Mouse (Mus musculus) midbrain, embryonic 12.5 days (tissue): ENCODE measurements at regions not wholly inside any gene's neighbourhood (a gene's known extent, or its start where the extent isn't known, plus 50 kb on each side); places are given as distances from the start of the nearest gene placed in this dataset.
A peak's percentile ranks its signal among the peaks of the same experiment; 100 is the strongest.

ENCODE experiments used
- ATAC-seq: fragments of 200-750 bp; cut with Nextera tagmentation; 2 replicates; pipeline ENCODE4 v1.8.0; 2017; ENCODE audit warnings: low read depth, moderate TSS enrichment, moderate library complexity; ENCODE audit not compliant: low FRiP score
- H3K27ac ChIP-seq: fragments of 300-500 bp; sonication (generic); replicated peaks from 2 replicates; pipeline ENCODE4 v1.5.1; 2016; ENCODE audit warnings: mild to moderate bottlenecking
- H3K27me3 ChIP-seq: fragments of 300-500 bp; sonication (generic); 2 replicates; pipeline ENCODE4 v1.6.1; 2016; ENCODE audit warnings: mild to moderate bottlenecking
- H3K36me3 ChIP-seq: fragments of 300-500 bp; sonication (generic); 2 replicates; pipeline ENCODE4 v1.6.1; 2016
- H3K4me1 ChIP-seq: fragments of 300-500 bp; sonication (generic); 2 replicates; pipeline ENCODE4 v1.6.1; 2016
- H3K4me2 ChIP-seq: fragments of 300-500 bp; sonication (generic); replicated peaks from 2 replicates; pipeline ENCODE4 v1.6.1; 2016; ENCODE audit warnings: mild to moderate bottlenecking, moderate library complexity
- H3K4me3 ChIP-seq: fragments of 300-500 bp; sonication (generic); 2 replicates; pipeline ENCODE4 v1.5.1; 2016; ENCODE audit warnings: mild to moderate bottlenecking
- H3K9ac ChIP-seq: fragments of 300-500 bp; sonication (generic); replicated peaks from 2 replicates; pipeline ENCODE4 v1.6.1; 2016; ENCODE audit warnings: mild to moderate bottlenecking, moderate library complexity
- H3K9me3 ChIP-seq: fragments of 300-500 bp; sonication (generic); 2 replicates; pipeline ENCODE4 v1.6.1; 2016; ENCODE audit warnings: mild to moderate bottlenecking
- WGBS: fragments of 180-500 bp; shearing (Covaris S2); methylation state at CpG from one replicate; pipeline ENCODE4 v1.1.7; 2016; 5-methylcytosine and 5-hydroxymethylcytosine counted together

DNA sequence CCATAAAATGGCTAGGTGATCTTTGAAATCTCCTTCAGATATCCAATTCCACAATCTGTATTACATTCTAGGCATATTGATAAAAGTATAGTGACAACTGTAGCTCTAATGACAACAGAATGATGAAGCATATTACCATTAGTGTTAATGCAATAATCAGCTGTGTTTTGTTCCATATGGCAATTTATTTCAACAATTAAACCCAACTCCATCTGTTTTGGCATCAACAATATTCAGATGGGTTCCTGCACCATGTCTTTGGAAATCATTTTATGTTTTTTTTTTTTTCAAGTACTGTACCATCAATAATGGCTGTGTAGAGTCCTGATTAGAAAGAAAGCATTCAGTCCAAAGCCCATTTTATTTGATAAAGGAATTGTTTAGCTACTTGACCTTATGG is 498.5 kb upstream of the Tmpo start:
- H3K36me3 ChIP-seq = no peaks in the 10 kb centered on the region
- H3K27ac ChIP-seq = no peak overlapping the region
- peaks cover 3% of the 10 kb centered on the region; the same call in 1 of the 2 replicates for H3K4me1 ChIP-seq
- no peak overlapping the region for H3K4me3 ChIP-seq
- ATAC-seq = no peak
- H3K9ac ChIP-seq = no peak overlapping the region
- no peak overlapping the region for H3K4me2 ChIP-seq
- H3K27me3 ChIP-seq = no peaks in the 10 kb centered on the region
- H3K9me3 ChIP-seq = no peaks in the 10 kb centered on the region

- H3K4me2 ChIP-seq = no peak overlapping the region
- no peaks in the 10 kb centered on the region for H3K27me3 ChIP-seq
- no peak overlapping the region for H3K9ac ChIP-seq
- no peak overlapping the region for H3K27ac ChIP-seq
- no peaks in the 10 kb centered on the region for H3K36me3 ChIP-seq
- no peaks in the 10 kb centered on the region for H3K4me1 ChIP-seq
- H3K9me3 ChIP-seq = no peaks in the 10 kb centered on the region
- H3K4me3 ChIP-seq = no peak overlapping the region
- no peak for ATAC-seq
Measured at GRCm38 (mm10) chr10:91637911-91638310, 456.8 kb upstream of the Tmpo start.

GRCm38 (mm10) chr10:91628672-91629071 is 447.6 kb upstream of the Tmpo start:
- ATAC-seq = no peak

GRCm38 (mm10) chr10:91622281-91622680 is 441.2 kb upstream of the Tmpo start:
- Histone ChIP-seq H3K36me3 (no peaks in the 10 kb centered on the region), H3K9ac (no peak overlapping the region), H3K9me3 (no peaks in the 10 kb centered on the region), H3K4me1 (peaks cover under 1% of the 10 kb centered on the region), H3K27ac (no peak overlapping the region), H3K4me3 (no peak overlapping the region), H3K27me3 (no peaks in the 10 kb centered on the region), H3K4me2 (no peak overlapping the region)
- WGBS = 85% methylated on average over 2 of the region's 2 CpGs
- no peak for ATAC-seq

More at GRCm38 (mm10) chr10:91628672-91629071, 447.6 kb upstream of the Tmpo start:
- H3K4me1 ChIP-seq = peaks cover 9% of the 10 kb centered on the region; the same call in 1 of the 2 replicates
- H3K9ac ChIP-seq = no peak overlapping the region
- WGBS = 25% methylated on average over 6 of the region's 6 CpGs
- no peak overlapping the region for H3K27ac ChIP-seq
- H3K9me3 ChIP-seq = no peaks in the 10 kb centered on the region
- H3K36me3 ChIP-seq = no peaks in the 10 kb centered on the region
- H3K4me3 ChIP-seq = no peak overlapping the region
- no peak overlapping the region for H3K4me2 ChIP-seq
- H3K27me3 ChIP-seq = no peaks in the 10 kb centered on the region

DNA sequence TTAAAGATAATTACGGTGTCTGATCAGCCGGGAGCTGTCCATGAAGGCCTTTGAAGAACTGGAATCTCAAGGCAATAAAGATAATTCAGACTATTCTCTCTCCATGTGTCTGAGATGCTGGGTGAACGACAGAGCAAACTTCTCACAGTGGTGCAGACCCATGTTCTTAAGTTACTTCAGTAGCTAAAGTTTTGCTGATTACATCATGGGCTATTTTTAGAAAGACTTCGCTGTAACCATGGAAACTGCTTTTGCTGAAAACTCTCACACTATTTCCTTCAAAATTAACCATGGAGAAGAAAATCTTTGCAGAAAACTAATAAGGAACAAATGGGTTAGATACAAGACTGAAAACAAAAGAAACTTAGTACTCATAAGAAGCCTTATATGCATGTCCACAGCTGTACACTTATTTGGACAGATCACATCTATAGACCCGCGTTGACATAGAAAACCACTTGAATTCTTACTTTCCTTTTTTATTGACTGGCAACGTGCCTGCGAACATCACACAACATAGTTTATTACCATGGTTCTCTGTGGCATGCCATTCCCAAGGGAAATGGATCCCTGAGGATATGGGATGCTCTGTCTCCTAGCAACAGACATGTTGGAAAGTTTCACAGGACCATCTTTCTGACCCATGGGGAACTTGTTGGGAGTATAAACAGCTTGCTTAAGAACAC is 432.8 kb upstream of the Tmpo start:
- no peak overlapping the region for H3K4me3 ChIP-seq
- H3K9me3 ChIP-seq = no peaks in the 10 kb centered on the region
- peaks cover 31% of the 10 kb centered on the region for H3K4me1 ChIP-seq
- H3K9ac ChIP-seq = no peak overlapping the region
- WGBS = 81% methylated on average over 8 of the region's 8 CpGs
- no peaks in the 10 kb centered on the region for H3K36me3 ChIP-seq
- no peak overlapping the region for H3K4me2 ChIP-seq
- H3K27me3 ChIP-seq = no peaks in the 10 kb centered on the region
- ATAC-seq = no peak
- no peak overlapping the region for H3K27ac ChIP-seq

GRCm38 (mm10) chr10:91612052-91612451 is 430.9 kb upstream of the Tmpo start:
- H3K4me2 ChIP-seq = no peak overlapping the region
- no peaks in the 10 kb centered on the region for H3K27me3 ChIP-seq
- no peak overlapping the region for H3K4me3 ChIP-seq
- no peaks in the 10 kb centered on the region for H3K36me3 ChIP-seq
- peaks cover 28% of the 10 kb centered on the region for H3K4me1 ChIP-seq
- no peak overlapping the region for H3K27ac ChIP-seq
- H3K9ac ChIP-seq = no peak overlapping the region
- no peak for ATAC-seq
- no peaks in the 10 kb centered on the region for H3K9me3 ChIP-seq
- WGBS = 92% methylated on average over 4 of the region's 4 CpGs

DNA sequence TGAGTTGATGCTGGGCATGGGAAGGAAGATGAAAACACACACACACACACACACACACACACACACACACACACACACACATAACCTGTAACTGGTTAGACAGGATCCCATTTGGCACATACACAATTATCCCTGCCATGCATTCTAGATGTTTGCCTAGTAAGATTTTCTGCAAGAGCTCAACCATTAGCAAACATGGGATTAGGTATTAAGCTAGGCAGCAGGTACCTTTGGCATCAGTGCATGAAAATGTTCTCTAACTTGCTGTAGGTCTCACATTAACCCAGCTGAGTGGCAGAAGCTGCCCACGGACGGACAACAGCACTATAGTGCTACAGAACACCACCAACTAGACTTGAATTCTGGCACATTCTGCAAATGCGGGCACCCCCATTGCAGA is 413.8 kb upstream of the Tmpo start:
- no peaks in the 10 kb centered on the region for H3K36me3 ChIP-seq
- WGBS = 96% methylated on average over 3 of the region's 3 CpGs
- no peaks in the 10 kb centered on the region for H3K27me3 ChIP-seq
- H3K4me2 ChIP-seq = no peak overlapping the region
- H3K4me3 ChIP-seq = no peak overlapping the region
- 0 out of 2 replicates have a peak, but pooled peaks cover 4% of the 10 kb centered on the region for H3K4me1 ChIP-seq
- H3K9ac ChIP-seq = no peak overlapping the region
- ATAC-seq = no peak
- H3K9me3 ChIP-seq = no peaks in the 10 kb centered on the region
- no peak overlapping the region for H3K27ac ChIP-seq

- no peak overlapping the region for H3K4me3 ChIP-seq
- no peaks in the 10 kb centered on the region for H3K27me3 ChIP-seq
- ATAC-seq = no peak
- H3K36me3 ChIP-seq = no peaks in the 10 kb centered on the region
- no peak overlapping the region for H3K27ac ChIP-seq
- WGBS = 92% methylated on average over 2 of the region's 2 CpGs
- H3K4me2 ChIP-seq = no peak overlapping the region
- no peaks in the 10 kb centered on the region for H3K9me3 ChIP-seq
- H3K4me1 ChIP-seq = 0 out of 2 replicates have a peak, but pooled peaks cover 4% of the 10 kb centered on the region
- no peak overlapping the region for H3K9ac ChIP-seq
Measured at GRCm38 (mm10) chr10:91593378-91593777, 412.3 kb upstream of the Tmpo start.

DNA sequence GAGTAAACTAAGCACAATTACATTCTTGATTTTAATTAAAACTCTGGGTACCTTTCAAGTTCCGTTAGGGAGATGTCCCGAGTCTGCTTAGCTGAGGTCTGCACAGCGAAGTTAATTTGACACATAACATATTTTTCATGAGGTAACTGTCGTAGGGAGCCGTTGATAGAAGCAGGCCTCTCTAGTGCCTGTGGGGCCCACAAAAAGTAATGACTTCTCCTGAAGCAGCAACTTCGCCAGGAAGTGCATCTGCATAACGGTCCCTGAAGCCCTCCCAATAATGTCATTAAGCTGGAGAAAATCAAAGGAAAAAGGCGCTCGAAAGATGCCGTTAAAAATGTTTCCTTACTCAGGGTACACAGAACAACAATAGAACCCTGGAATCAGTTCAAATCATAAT is 410.7 kb upstream of the Tmpo start:
- WGBS = 82% methylated on average over 10 of the region's 10 CpGs
- ATAC-seq = no peak
- no peak overlapping the region for H3K27ac ChIP-seq

DNA sequence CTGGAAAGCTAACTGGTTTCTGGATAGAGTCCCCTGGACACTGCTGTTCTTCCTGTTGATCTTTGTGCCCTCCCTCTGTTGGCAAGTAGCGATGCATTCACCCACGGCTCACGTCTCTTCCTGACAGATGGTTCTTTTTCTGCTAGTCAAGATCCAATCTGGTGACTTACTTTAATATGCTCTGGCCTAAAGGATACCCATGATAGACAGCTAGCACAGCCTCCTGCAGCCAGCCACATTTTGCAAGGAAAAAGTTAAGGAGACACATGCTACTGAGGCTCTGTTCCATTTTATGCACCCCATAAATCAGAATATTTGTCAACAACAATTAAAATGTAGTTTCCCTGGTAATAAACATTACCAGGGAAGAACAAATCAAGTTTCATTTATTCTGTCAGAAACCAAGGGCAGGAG is 410.3 kb upstream of the Tmpo start:
- Histone ChIP-seq H3K4me2 (no peak overlapping the region), H3K27ac (no peak overlapping the region), H3K27me3 (no peaks in the 10 kb centered on the region), H3K9me3 (no peaks in the 10 kb centered on the region), H3K9ac (no peak overlapping the region), H3K36me3 (no peaks in the 10 kb centered on the region), H3K4me1 (0 out of 2 replicates have a peak, but pooled peaks cover 4% of the 10 kb centered on the region), H3K4me3 (no peak overlapping the region)
- WGBS = 39% methylated on average over 3 of the region's 3 CpGs
- ATAC-seq = no peak

More for the DNA sequence above, 410.7 kb upstream of the Tmpo start:
- Histone ChIP-seq H3K9me3 (no peaks in the 10 kb centered on the region), H3K27me3 (no peaks in the 10 kb centered on the region), H3K4me2 (no peak overlapping the region), H3K4me3 (no peak overlapping the region), H3K36me3 (no peaks in the 10 kb centered on the region), H3K9ac (no peak overlapping the region), H3K4me1 (0 out of 2 replicates have a peak, but pooled peaks cover 4% of the 10 kb centered on the region)

DNA sequence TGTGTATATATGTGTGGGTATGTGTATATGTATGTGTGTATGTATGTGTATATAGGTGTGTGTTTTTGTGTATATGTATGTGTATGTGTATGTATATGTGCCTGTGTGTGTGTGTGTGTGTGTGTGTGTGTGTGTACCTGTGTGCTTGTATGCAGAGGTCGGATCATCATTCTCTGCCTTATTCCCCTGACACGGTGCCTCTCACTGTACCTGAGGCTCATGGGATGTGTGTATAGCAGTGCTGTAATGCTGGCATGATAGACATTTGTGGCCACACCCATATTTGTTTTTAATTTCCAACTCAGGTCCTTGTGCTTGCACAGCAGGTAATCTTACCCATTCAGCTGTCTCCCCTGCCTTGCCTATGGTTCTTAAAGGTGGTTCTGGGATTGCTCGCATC is 402.1 kb upstream of the Tmpo start:
- no peak overlapping the region for H3K4me2 ChIP-seq
- H3K27me3 ChIP-seq = no peaks in the 10 kb centered on the region
- 75% methylated on average over 3 of the region's 3 CpGs for WGBS
- H3K4me1 ChIP-seq = 0 out of 2 replicates have a peak, but pooled peaks cover 4% of the 10 kb centered on the region
- H3K27ac ChIP-seq = no peak overlapping the region
- ATAC-seq = no peak
- no peaks in the 10 kb centered on the region for H3K36me3 ChIP-seq
- H3K9ac ChIP-seq = no peak overlapping the region
- no peaks in the 10 kb centered on the region for H3K9me3 ChIP-seq
- H3K4me3 ChIP-seq = no peak overlapping the region

- 70% methylated on average over 11 of the region's 11 CpGs for WGBS
- no peak overlapping the region for H3K4me3 ChIP-seq
- no peak overlapping the region for H3K4me2 ChIP-seq
- H3K9me3 ChIP-seq = no peaks in the 10 kb centered on the region
- no peaks in the 10 kb centered on the region for H3K36me3 ChIP-seq
- no peaks in the 10 kb centered on the region for H3K27me3 ChIP-seq
- 0 out of 2 replicates have a peak, but pooled peaks cover 4% of the 10 kb centered on the region for H3K4me1 ChIP-seq
- no peak overlapping the region for H3K9ac ChIP-seq
- ATAC-seq = no peak
- H3K27ac ChIP-seq = peak overlapping the region; percentile 4; the same call in 1 of the 2 replicates
Measured at GRCm38 (mm10) chr10:91580959-91581358, 399.8 kb upstream of the Tmpo start.
